Mouse (Mus musculus) right cerebral cortex, postnatal 10 days (tissue): ENCODE data around the gene Orai1.
"Not testable (repeated sequence)": the region's sequence is repeated elsewhere in the genome, so short reads cannot be mapped to it uniquely, and the experiment has no call there.

Experiments used
- DNase-seq, 2 experiments: peaks; one replicate each; pipeline ENCODE4 v3.0.0; 2021; ENCODE audit warnings: low spot score in 2 of 2

The Orai1 gene

GRCm38 (mm10) chr5:123014753-123015701 lies at the start of gene Orai1:
Gene Orai1 (plus strand): TSS chr5:123015074.
- peak; percentile 98 for DNase-seq

DNA sequence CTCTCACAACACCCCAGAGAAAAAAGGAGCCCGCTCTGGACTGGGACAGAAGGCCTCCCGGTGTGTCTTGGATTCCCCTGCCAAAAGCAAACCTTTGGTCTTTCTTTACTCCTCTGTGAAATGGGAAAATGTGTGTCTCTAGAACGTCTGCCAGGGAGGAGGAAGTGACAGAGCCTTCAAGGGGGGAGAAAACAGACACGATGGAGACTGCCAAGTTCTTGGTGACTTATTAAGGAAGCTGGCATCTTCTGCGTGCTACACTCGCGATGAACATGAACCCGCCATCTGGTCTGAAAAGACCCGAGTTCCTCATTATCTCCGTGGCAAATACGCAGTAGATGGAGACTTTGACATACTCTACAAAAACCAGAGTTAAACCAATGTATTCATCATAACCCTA lies 49.4 kb upstream of the Orai1 start:
- DNase-seq: peak; percentile 46 to 51

- DNase-seq: peak; percentile 64 to 76
Measured at GRCm38 (mm10) chr5:122968322-122968721, 46.6 kb upstream of the Orai1 start.

- DNase-seq: no peak
Measured at GRCm38 (mm10) chr5:122970056-122970455, 44.8 kb upstream of the Orai1 start.

- DNase-seq: peak; percentile 50 to 70
Measured at GRCm38 (mm10) chr5:122971438-122971837, 43.4 kb upstream of the Orai1 start.

GRCm38 (mm10) chr5:122972116-122972515 lies 42.8 kb upstream of the Orai1 start:
- peak; percentile 71 to 72 for DNase-seq

GRCm38 (mm10) chr5:122974701-122975100 lies 40.2 kb upstream of the Orai1 start:
- not testable (repeated sequence) for DNase-seq

DNA sequence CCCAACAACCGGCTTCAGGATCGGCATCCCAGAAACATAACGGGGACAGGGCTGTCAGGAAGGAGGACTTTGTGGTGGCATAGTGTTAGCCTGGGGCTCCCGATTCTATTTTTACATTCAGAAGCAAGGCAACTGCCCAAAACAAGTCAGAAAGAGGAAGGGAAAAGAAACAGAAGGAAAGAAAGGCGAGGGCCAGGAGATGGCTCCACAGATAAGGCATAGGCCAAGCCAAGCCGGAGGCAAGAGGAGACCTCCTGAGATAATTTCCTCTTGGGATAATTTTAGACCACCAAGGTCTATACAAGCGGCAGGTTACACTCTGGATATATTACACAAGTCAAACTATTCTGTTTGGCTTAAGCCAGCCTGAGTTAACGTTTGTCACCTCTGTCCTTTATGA lies 35.9 kb upstream of the Orai1 start:
- no peak for DNase-seq

DNA sequence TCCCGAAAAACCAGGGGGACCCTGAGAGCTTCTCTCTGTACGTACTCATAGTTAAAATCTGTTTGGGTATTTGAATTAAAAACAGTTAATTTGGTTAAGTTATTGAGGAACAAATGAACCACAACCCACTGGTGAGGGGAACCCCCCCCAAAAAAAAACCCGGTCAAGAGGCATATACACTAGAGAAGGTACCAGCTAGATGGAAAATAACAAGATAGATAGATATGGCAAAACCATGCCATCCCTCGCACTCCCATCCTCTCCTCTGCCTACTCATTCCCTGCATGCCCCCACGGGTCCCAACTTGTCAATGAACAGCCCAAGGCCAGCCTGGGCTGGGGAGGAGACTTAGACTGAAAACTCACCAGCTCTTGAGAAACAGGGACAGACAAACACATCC lies 30.4 kb upstream of the Orai1 start:
- DNase-seq: no peak

GRCm38 (mm10) chr5:122985276-122985675 lies 29.6 kb upstream of the Orai1 start:
- DNase-seq: no peak

- DNase-seq: no peak
Measured at GRCm38 (mm10) chr5:122986091-122986493, 28.8 kb upstream of the Orai1 start.

GRCm38 (mm10) chr5:122987211-122988020 lies 27.5 kb upstream of the Orai1 start:
- DNase-seq: peak; percentile 54 to 67

DNA sequence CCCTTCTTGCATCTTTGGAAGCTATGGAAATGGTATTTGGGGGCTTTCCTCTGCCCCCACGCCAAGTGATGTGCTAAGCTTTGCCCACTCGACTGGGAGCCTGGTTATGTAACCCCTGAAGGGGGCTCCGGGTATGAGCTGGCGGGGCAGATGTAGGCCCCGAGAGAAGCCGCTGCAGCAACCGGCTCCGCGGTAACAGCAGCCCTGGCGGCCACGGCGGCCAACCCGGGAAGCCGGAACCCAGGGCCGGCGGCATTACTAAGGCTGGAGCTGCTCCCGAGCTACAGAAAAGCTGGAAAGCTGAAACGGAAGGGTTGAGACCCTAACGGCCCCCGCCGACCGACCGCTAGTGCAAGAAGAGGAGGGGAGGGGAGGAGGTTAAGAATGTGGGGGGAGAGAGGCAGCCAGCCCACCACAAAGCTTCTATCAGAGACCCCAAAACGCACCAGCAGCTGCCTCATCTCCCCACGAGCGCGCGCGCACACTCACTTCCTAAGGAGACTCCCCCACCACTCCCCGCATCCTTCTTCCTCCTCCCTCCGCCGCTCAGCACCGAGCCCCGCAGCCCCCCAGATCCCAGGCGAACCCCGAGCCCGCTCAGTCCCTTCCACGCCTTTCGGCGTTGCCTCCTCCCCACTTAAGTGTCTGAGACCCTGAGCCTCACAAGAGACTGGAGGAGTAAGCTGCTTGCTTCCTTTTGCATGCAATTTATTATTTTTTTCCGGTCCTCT lies 26.7 kb upstream of the Orai1 start:
- DNase-seq: peak; percentile 61 to 64

DNA sequence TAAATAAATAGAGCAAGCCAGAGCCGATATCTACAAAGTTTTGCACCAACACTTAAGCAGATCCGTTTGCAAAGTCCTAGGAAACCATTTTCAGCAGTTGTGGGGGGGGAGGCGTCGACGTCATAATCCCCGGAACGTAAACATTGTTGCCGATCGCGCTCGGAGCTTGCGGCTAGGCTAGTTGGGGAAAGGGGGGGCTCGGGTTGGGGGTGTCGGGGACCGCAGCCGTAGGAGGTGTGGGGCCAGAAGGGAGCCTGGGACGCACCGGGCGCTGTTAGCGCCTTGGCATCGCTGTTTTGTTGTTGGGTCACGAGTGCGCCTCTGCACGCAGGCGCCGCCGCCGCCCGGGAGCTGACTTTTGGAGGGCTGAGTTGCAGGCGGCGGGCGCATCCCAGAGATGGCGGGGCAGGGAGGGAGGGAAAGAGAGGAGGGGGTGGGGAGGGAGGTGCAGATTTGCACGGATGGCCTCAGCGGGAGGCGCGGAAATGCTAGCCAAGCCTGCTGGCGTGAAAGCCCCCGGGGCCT lies 25.8 kb upstream of the Orai1 start:
- DNase-seq: peak; percentile 80 to 82

GRCm38 (mm10) chr5:122989551-122990330 lies 25.1 kb upstream of the Orai1 start, which contains the start of gene Kdm2b:
Gene Kdm2b (minus strand): TSS chr5:122989823.
- DNase-seq: no peak

DNA sequence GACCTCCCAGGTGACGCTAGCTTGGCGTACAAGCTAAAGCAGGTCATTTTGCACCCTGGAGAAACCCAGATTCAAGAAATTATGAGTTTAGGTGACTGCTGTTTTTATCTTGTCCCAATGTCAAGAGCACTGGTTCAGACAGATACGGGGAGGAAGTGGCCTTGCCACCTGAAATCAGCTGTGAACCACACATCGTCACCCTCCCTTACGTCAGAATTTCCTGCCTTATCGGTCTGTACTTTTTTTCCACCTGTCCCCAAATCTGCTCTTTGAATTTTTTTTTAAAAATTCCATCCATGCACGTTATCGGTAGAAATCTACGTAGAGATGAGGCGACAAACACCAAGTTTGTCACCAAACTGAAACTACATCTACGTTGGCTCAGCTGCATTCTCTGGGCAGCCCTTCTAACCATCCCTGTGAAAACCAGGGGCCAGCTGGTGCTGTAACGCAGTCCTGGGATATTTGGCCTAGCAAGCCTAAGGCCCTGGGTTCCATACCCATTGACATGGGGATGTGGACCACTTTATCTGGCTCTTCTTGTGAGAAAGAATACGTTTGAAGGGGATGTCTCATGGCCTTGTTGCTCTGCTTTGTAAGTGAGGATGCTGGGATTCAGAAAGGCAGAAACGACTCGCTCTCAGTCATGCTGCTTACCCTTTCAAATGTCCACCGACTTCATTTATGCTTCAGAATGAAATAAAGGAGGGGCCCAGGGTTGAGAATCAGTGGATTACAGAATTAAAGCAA lies 24.3 kb upstream of the Orai1 start:
- no peak for DNase-seq

DNA sequence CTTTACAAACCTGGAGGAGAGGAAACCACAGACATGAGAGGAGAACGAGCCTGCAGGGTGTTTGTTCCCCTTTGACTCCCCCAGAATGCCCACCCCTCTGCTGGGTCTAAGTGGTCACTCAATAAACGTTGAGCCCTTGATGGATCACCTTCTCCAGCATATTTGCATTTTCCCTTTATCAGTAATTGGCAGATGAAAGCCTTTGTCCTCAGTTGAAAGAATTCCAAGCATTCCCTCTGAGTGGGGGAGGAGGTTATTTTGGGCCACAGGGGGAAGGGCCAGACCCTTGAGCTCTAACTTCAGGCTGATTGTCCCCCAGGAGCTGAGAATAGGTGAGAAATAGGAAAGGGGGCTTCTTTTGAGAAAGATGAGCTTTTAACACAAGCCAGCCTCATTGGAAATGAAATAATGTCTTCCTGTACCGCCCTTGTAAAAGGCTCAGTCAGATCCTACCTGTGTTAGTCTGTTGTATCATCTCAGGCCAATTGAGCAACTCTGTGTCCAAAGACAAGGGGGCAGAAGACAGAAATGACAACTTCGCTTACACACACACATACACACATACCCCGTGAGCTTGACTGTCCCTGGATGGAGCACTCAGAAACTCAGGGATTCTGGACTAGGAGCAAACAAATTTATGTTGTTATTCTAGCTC lies 23.4 kb upstream of the Orai1 start:
- DNase-seq: no peak

DNA sequence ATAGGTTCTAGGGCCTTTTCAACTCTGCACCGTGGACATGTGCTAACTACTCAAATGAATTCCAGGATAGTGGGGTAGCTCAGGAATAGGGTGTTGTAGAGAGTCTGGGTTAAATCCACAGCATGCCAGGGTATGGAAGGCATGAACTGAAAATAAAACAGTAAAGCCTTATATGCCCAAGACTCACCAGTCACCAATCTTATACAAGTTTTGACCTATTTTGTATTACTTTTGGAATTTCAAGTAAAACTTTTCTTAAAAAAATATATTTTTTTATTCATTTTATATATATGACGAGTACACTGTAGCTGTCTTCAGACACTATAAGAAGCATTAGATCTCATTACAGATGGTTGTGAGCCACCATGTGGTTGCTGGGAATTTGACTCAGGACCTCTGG lies 21.1 kb upstream of the Orai1 start:
- no peak for DNase-seq

- DNase-seq: peak; percentile 91 to 93
Measured at GRCm38 (mm10) chr5:122994303-122994846, 20.5 kb upstream of the Orai1 start.
